Mouse (Mus musculus): ENCODE measurements around the gene Tepp. TPM values are rescaled to one million over a fixed set of nuclear protein-coding genes. Genes with fewer than 3 reads are reported as not detected.

The Tepp gene
- total RNA-seq, 2 experiments from 2014 or later, result not detected

DNA sequence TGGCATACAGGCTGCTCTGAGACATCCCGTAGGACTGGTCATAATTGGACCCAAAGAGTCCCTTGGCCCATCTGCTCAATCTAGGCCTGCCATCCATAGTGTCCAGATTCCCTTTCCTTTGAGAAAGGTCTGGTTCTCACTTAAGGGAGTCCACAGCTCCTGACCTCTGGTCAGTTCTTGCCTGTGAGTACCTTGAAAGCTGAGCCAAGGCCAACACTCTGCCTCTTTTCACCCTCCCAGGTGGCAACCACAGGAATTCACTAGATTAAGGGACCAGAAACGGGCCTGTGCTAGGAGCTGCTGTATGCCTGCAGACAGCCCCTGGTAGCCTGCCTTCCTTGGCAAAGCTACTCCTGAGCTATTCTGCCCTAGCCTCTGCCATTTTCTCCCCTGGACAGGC lies 44.2 kb downstream of the Tepp start:
- intact Hi-C loops (cut with DNase I), result no loop called here
- no peak for DNase-seq (ENCODE audit: low spot score in 2 of 2)

DNA sequence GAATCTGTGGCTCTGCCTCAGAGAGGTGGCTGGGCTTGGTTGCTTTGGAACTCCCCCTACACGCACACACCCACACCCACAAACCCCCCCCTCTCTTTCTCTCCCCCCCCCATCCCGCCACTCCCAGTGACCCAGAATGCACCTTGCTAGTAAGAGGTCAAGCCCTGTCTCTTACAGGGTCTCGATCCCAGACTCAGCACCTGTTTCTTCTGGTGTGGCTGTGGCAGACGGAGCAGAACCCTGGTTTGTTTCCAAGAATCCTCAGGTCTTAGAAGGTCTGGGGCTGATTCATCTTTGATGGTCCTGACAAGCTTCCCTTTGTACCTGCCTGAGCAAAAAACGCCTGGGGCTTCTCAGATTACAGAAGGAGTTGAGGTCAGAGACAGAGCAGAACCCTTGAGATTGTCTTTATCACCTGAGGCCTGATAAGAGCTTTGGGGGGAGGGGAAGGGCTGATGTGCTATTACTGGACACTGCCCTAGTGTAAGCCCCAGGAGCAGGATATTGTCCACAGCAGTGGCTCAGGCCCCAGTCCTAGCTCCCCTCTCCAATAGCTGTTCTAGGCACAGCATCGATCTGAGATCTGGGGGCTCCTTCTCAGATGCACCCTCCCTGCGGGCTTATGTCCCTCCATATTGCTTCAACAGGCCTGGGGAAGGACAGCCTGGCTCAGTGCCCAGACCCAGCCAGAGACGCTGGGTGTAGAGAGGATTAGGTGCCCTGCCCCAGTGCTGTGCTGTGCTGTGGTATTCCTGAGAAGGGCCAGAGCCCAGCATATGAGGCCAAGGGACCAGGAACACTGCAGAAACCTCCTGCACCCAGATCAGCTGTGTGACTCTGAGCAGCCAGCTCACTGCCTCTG lies 48.4 kb downstream of the Tepp start:
- intact Hi-C loops (cut with DNase I), result no loop called here
- no peak for DNase-seq (ENCODE audit: low spot score in 2 of 2)

GRCm38 (mm10) chr8:95360181-95361015 lies 50.0 kb downstream of the Tepp start:
- intact Hi-C loops (cut with DNase I), result no loop called here
- no peak for DNase-seq (ENCODE audit: low spot score in 2 of 2)

- DNase-seq (ENCODE audit: low spot score in 2 of 2), result no peak
- intact Hi-C loops (cut with DNase I), result no loop called here
These were observed 50.6 kb downstream of the Tepp start for GRCm38 (mm10) chr8:95361016-95361341.

- no peak for DNase-seq (ENCODE audit: low spot score in 2 of 2)
- intact Hi-C loops (cut with DNase I), result no loop called here
These were observed 51.9 kb downstream of the Tepp start for GRCm38 (mm10) chr8:95362272-95362671.

DNA sequence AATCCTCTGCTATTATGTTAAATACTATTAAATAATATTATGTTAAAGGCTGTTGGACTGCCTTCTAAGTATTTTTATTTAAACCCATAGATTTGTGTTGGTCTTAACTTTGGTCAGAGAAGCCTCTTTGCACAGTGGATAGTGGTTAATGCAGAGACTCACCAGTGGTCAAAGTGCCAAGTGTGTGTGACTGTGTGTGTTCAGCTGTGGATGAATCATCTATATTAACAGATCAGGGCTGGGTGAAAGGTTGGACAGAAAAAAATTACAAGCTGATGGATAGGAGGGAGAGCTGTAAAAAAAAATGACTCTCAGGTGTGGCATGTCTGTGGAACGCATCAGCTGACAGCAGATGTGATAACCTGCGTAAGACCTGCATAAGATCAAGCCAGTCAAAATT lies 53.5 kb downstream of the Tepp start:
- intact Hi-C loops (cut with DNase I), result no loop called here
- no peak for DNase-seq (ENCODE audit: low spot score in 2 of 2)

GRCm38 (mm10) chr8:95369581-95370326 lies 59.4 kb downstream of the Tepp start:
- intact Hi-C loops (cut with DNase I), result no loop called here
- DNase-seq (ENCODE audit: low spot score in 2 of 2), result no peak

GRCm38 (mm10) chr8:95373389-95374002 lies 63.1 kb downstream of the Tepp start:
- no peak for DNase-seq (ENCODE audit: low spot score in 2 of 2)
- intact Hi-C loops (cut with DNase I), result no loop called here

- intact Hi-C loops (cut with DNase I), result no loop called here
- DNase-seq (ENCODE audit: low spot score in 2 of 2), result no peak
These were observed 64.1 kb downstream of the Tepp start for GRCm38 (mm10) chr8:95374429-95374828.

- intact Hi-C loops (cut with DNase I), result no loop called here
These were observed 65.1 kb downstream of the Tepp start for GRCm38 (mm10) chr8:95375374-95375930.

More at GRCm38 (mm10) chr8:95375374-95375930, 65.1 kb downstream of the Tepp start:
- DNase-seq (ENCODE audit: low spot score in 2 of 2), result peak; percentile 6 to 16

Other genes with a start within 250 kb of the Tepp start
- 10 to 100 TPM; 47.0 to 47.5 TPM for gene Katnb1, start 229.4 kb upstream of the Tepp start, total RNA-seq (2021)
- 10 to 100 TPM; 52.6 to 53.0 TPM for gene Kifc3, start 107.8 kb upstream of the Tepp start, total RNA-seq (2021)
- gene Cngb1, start 4.0 kb upstream of the Tepp start, total RNA-seq (2021), result under 1 TPM; 0.48 to 0.53 TPM
- 10 to 100 TPM; 15.0 to 17.5 TPM for gene Zfp319, start 21.4 kb downstream of the Tepp start, total RNA-seq (2021)
- 10 to 100 TPM; 13.5 to 14.0 TPM for gene Usb1, start 21.7 kb downstream of the Tepp start, total RNA-seq (2021)
- 10 to 100 TPM; 20.9 TPM for gene Mmp15, start 41.7 kb downstream of the Tepp start, total RNA-seq (2021)
- gene Cfap20, start 124.3 kb downstream of the Tepp start, total RNA-seq (2021), result 10 to 100 TPM; 57.8 to 60.0 TPM
- gene Csnk2a2, start 179.5 kb downstream of the Tepp start, total RNA-seq (2021), result 10 to 100 TPM; 92.1 to 99.1 TPM
- gene Ccdc113, start 223.5 kb downstream of the Tepp start, total RNA-seq (2021), result 1 to 10 TPM; 2.0 to 2.2 TPM

Data from left cerebral cortex, postnatal 25 days (tissue).